Mouse (Mus musculus): ENCODE results near the gene Tmsb10.

Gene Tmsb10

DNA sequence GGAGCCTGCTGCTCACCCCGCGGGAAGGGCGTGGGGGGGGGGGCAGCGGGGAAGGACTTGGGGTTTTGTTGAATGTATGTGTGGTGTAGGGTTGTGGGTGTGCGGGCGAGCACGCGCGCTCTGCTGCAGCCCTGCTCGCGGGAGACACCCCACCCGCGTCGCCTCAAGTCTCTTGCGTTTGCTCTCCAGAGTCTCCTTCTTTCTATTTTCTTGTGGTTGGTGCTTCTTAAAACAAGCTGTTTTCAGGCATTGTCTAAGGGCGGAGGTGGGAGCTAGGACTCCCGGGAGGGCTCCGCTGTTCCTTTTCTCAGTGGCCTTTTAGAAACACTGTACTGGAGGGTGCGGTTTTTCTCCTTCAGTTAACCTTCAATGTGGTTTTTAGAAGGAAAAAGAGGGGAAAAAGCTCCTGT, at the start of gene Tmsb10:
TSS of gene Tmsb10 (minus strand) at position 87 of the 410 bp plus-strand sequence.
- no peak for DNase-seq (ENCODE audit: low spot score in 2 of 2)

- no peak for DNase-seq (ENCODE audit: low spot score in 2 of 2)
Measured at GRCm38 (mm10) chr6:73003601-73004000, 45.1 kb upstream of the Tmsb10 start.

GRCm38 (mm10) chr6:73002391-73002790, 43.8 kb upstream of the Tmsb10 start:
- no peak for DNase-seq (ENCODE audit: low spot score in 2 of 2)

DNA sequence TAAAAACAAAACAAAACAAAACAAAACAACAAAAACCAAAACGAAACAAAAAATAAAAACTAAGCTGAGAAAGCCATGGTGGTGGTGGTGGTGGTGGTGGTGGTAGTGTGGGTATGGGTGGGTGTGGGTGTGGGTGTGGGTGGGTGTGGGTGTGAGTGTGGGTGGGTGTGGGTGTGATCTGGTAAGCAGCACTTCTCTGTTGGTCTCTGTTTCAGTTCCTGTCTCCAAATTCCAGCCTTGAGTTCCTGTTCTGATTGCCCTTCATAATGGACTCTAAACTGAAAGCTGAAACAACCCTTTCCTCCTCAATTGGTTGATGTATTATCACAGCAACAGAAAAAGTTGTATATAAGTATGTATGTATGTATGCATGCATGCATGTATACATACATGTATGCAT, 40.3 kb upstream of the Tmsb10 start:
- no peak for DNase-seq (ENCODE audit: low spot score in 2 of 2)

DNA sequence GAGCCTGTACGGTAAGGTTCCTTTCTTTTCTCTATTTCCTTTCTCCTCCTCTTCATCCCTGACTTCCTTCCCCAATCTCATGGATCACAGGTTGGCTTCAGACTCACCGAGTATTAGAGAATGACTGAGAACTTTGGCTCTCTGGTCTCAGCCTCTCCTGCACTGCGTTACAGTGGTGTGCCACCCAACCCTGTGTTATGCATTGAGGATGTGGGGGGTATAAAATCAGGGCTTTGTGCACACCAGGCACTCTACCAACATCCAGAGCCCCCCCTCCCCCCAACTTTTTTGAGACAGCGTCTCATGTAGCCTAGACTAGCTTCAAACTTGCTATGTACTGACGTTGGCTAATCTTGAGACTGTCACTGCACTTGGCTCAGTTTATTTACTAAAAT, 35.1 kb upstream of the Tmsb10 start:
- no peak for DNase-seq (ENCODE audit: low spot score in 2 of 2)

DNA sequence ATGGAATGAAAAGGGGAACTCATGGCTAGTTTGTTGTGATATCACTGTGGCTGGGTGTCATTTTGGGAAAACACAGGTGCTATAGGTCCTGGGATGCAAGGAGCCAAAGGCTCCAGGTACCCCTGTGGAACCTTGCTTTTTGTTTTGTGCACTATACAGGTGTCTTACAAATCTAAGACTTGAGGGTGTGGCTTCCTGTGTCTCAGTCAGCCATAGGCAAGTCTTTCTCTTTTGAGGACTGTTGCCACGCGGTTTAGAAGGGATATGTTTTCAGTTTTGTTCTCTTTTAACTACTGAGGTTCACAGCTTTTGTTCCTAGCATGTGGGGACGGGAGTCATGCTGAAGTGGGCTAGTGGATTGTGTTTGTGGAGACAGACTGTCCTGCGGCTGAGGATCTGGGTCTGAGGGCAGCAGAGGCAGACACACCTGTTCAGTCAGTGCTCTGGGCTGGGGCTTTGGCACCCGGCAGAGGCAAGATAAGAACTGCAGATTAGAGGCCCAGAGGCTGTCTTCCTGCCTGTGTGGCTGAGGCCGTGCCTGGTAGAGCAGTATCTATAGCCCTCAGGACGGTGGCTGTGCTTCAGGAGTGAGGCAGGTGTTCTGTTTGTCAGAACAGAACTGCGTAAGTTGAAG, 34.6 kb upstream of the Tmsb10 start:
- peak; percentile 64 to 68 for DNase-seq (ENCODE audit: low spot score in 2 of 2)

DNA sequence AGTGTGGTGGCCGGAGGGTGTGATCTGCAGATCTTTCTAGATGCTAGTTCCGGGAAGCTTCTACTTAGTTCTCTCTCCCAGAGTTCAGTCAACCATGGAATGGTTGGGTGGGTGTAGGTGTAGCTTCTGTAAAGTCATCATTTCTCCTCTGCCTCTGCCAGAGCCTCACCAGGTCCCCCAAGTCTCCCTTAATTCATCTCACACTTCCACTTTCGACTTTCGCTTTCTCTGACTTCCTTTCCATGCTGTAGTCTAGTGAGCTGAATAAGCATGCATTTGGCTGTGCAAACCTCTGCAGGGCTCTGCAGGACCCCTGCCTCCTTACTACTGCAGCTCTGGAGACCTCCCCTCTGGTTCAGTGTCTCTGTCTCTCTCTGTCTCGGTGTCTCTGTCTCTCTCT, 31.7 kb upstream of the Tmsb10 start:
- peak in 1 of 2 experiments; percentile 17 for DNase-seq (ENCODE audit: low spot score in 2 of 2)

DNA sequence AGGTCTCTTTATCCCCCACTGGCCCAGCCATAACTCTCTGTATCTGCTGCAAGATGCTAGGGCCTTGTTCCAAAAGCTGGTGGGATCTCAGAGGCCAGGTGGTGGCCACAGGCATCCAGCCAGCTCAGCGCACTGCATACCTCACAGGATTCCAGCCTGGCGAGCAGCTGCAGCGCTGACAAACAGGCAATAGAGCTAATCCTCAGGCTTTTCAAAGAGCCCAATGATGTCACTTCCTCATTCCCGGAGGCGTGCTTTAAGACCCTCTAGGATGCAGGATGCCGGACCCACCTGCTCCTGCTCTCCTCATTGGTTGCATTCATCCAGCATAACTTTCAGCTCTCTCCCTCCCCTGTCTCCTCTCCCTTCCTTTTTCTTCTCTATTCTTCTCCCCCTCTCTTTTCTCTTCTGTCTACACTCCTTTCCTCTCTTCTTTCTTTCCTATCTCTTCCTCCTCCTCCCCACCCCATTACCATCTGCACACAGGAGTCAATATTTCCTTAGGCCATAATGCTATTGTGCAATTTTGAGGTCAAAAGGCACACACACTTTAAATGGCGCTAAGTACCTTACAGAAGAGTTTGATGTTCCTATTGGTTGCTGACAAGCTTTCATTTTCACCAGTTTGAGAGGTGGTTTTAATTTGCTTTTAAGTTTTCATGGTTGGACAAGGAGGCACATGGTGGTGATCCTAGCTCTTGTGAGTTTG, 30.6 kb upstream of the Tmsb10 start:
- DNase-seq (ENCODE audit: low spot score in 2 of 2), result no peak

DNA sequence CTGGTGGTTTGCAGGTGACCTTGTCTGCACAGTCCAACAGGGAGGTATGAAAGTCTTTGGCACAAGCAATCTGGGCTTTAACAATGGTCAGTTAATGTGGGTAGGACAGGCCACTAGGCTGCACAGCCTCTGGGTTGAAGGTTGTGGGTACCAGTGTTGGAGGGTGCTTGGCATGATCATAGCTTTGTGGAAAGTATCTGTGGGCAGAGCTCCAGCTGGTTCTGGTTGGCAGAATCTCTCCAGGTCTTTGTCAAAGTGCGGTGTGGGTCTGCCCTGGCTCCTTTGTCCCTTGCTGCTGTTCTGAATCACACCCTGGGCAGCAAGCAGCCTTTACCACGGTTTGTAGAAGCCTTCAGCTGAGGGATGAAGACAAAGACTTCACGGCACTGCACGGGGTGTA, 24.0 kb upstream of the Tmsb10 start:
- no peak for DNase-seq (ENCODE audit: low spot score in 2 of 2)

GRCm38 (mm10) chr6:72981851-72982250, 23.3 kb upstream of the Tmsb10 start:
- peak in 1 of 2 experiments; percentile 33 for DNase-seq (ENCODE audit: low spot score in 2 of 2)

- DNase-seq (ENCODE audit: low spot score in 2 of 2), result no peak
Measured at GRCm38 (mm10) chr6:72981124-72981651, 22.6 kb upstream of the Tmsb10 start.

GRCm38 (mm10) chr6:72976866-72977265, 18.3 kb upstream of the Tmsb10 start:
- DNase-seq (ENCODE audit: low spot score in 2 of 2), result no peak

DNA sequence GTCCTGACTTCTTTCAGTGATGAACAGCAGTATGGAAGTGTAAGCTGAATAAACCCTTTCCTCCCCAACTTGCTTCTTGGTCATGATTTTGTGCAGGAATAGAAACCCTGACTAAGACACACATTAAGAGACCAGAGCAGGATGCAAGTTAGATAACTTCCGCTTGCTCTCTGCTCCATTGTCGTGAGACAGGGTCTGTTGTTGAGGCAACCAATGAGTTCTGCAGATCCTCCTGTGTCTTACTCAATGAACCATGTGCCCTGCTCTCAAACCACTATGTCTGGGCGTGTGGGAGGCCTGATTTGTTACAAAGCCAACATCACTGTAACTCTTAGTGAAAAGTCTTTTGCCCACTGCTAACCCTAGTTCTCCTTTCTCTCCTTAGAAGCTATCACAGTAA, 12.5 kb upstream of the Tmsb10 start:
- DNase-seq (ENCODE audit: low spot score in 2 of 2), result no peak

GRCm38 (mm10) chr6:72969787-72970186, 11.2 kb upstream of the Tmsb10 start:
- DNase-seq (ENCODE audit: low spot score in 2 of 2), result no peak

GRCm38 (mm10) chr6:72965199-72965598, 6.7 kb upstream of the Tmsb10 start:
- DNase-seq (ENCODE audit: low spot score in 2 of 2), result no peak

DNA sequence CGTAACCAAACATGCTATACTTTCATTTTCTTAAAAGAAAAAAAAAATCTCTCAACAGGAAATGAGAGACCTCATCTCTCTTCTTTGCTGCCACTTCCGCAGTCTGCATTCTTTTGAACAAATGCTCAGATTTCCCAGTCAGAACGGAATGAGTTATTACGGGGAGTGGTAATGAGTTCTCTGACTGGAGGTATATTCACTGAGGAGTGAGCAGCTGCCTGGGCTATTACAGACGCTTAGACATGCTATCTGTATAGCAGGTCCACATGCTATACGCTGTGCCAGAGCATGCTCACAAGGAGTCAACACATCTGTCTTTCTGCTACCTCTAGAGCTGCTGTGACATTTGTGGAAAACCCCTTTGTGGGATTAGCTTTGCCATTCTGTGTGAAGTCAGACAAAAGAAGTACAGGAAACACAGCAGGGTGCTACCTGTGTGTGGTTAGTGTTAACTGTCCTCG, 3.8 kb upstream of the Tmsb10 start:
- DNase-seq (ENCODE audit: low spot score in 2 of 2), result peak in 1 of 2 experiments; percentile 30

- DNase-seq (ENCODE audit: low spot score in 2 of 2), result no peak
Measured at GRCm38 (mm10) chr6:72961603-72962002, 3.1 kb upstream of the Tmsb10 start.

DNA sequence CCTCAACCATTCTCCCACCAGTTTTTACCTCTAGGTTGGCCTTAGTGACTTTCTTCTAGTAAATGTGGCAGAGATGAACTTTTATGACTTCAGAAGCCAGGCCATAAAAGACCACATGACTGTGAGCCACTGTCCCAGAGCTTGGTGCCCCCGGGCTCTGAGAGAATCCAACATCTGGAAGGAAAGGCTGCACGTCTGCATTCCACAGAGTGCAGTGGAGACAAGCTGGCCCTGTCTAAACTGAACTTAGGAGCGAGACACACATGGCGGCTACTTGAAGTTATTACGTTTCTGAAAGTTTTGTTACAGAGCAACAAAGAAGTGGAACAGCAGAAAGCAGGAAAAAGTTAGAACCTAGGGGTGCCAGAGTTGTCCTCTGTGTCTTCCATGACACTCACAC, 2.1 kb upstream of the Tmsb10 start:
- DNase-seq (ENCODE audit: low spot score in 2 of 2), result no peak

GRCm38 (mm10) chr6:72959175-72959574, 627 bp upstream of the Tmsb10 start:
- DNase-seq (ENCODE audit: low spot score in 2 of 2), result no peak

- DNase-seq (ENCODE audit: low spot score in 2 of 2), result peak; percentile 84 to 92
Measured at GRCm38 (mm10) chr6:72957676-72958641, 589 bp downstream of the Tmsb10 start.

GRCm38 (mm10) chr6:72957093-72957435, 1.5 kb downstream of the Tmsb10 start:
- DNase-seq (ENCODE audit: low spot score in 2 of 2), result no peak
